Mouse (Mus musculus) B cell, adult 62 days (primary cell): ENCODE results near the gene Atf2. TPM values are rescaled to one million over a fixed set of nuclear protein-coding genes. Genes with fewer than 3 reads are reported as not detected.

ENCODE experiments used
- total RNA-seq: library from RNA; stranded (reverse); gene quantifications from 4 replicates; pipeline ENCODE4 v1.2.4, GENCODE M21; 2023

Gene Atf2
- total RNA-seq: 57.5 to 73.7 TPM (median 67.2 TPM) in 4 replicates

GRCm38 (mm10) chr2:73892464-73893296 lies at the start of gene Atf2:
Gene Atf2 (minus strand): TSS chr2:73892639.

GRCm38 (mm10) chr2:73911175-73911700 lies 18.8 kb upstream of the Atf2 start, which contains the start of gene Atp5g3:
Gene Atp5g3 (minus strand): TSS chr2:73911326.

GRCm38 (mm10) chr2:73774786-73775682 lies 117.4 kb downstream of the Atf2 start, which contains the start of gene Chn1:
Gene Chn1 (minus strand): TSS chr2:73775346.

Other genes with a start within 250 kb of the Atf2 start
- not detected in 4 replicates for gene Chn1, start 117.3 kb downstream of the Atf2 start, total RNA-seq
- 151 to 181 TPM (median 172 TPM) in 4 replicates for gene Atp5g3, start 18.7 kb upstream of the Atf2 start, total RNA-seq